Mouse (Mus musculus) embryonic facial prominence, embryonic 11.5 days (tissue): ENCODE results near the gene Cux2. TPM values are rescaled to one million over a fixed set of nuclear protein-coding genes. Genes with fewer than 3 reads are reported as not detected.
A peak's percentile ranks its signal among the peaks of the same experiment; 100 is the strongest.

Source experiments
- ATAC-seq: fragments of 200-750 bp; cut with Nextera tagmentation; replicated peaks from 2 replicates; pipeline ENCODE4 v1.8.0; 2017; ENCODE audit warnings: low read depth; ENCODE audit not compliant: insufficient number of reproducible peaks, low FRiP score, low TSS enrichment
- DNase-seq: peaks from one replicate; pipeline ENCODE4 v3.0.0-alpha.2; 2015; ENCODE audit warnings: low spot score
- H3K27ac ChIP-seq: fragments of 300-500 bp; sonication (generic); replicated peaks from 2 replicates; pipeline ENCODE4 v1.5.1; 2014; ENCODE audit warnings: mild to moderate bottlenecking, low read depth, low read length, control low read depth
- H3K27me3 ChIP-seq: fragments of 300-500 bp; sonication (generic); 2 replicates; pipeline ENCODE4 v1.6.1; 2014; ENCODE audit warnings: mild to moderate bottlenecking, low read length, moderate library complexity, mixed read lengths; ENCODE audit not compliant: control insufficient read depth, insufficient read depth
- H3K36me3 ChIP-seq: fragments of 300-500 bp; sonication (generic); replicated peaks from 2 replicates; pipeline ENCODE4 v1.6.1; 2014; ENCODE audit warnings: low read depth, mild to moderate bottlenecking, low read length, moderate library complexity, mixed read lengths; ENCODE audit not compliant: control insufficient read depth, insufficient read depth
- H3K4me1 ChIP-seq: fragments of 300-500 bp; sonication (generic); 2 replicates; pipeline ENCODE4 v1.6.1; 2014; ENCODE audit warnings: low read length, mixed read lengths; ENCODE audit not compliant: control insufficient read depth, insufficient read depth
- H3K4me2 ChIP-seq: fragments of 300-500 bp; sonication (generic); 2 replicates; pipeline ENCODE4 v1.6.1; 2014; ENCODE audit warnings: low read depth, mild to moderate bottlenecking, control low read depth, low read length, moderate library complexity
- H3K4me3 ChIP-seq: fragments of 300-500 bp; sonication (generic); 2 replicates; pipeline ENCODE4 v1.5.1; 2014; ENCODE audit warnings: low read depth, low read length, control low read depth
- H3K9ac ChIP-seq: fragments of 300-500 bp; sonication (generic); replicated peaks from 2 replicates; pipeline ENCODE4 v1.6.1; 2014; ENCODE audit warnings: mild to moderate bottlenecking, control low read depth, low read length
- H3K9me3 ChIP-seq: fragments of 300-500 bp; sonication (generic); replicated peaks from 2 replicates; pipeline ENCODE4 v1.6.1; 2016; ENCODE audit warnings: mild to moderate bottlenecking, low read length, inconsistent platforms, mixed read lengths; ENCODE audit not compliant: control insufficient read depth
- WGBS: fragments of 180-500 bp; shearing (Covaris S2); extraction: QIAGEN DNeasy Blood & Tissue Kit; methylation state at CpG from one replicate; pipeline ENCODE4 v1.1.7; 2014; 5-methylcytosine and 5-hydroxymethylcytosine counted together
- polyA plus RNA-seq: library from polyadenylated mRNA; unstranded; fragments of >200 nt; fragmentation: Nextera tagmentation; extraction: Ambion mirVana; gene quantifications from 2 replicates; pipeline ENCODE4 v1.2.1, GENCODE M21; 2014

Cux2 gene
- polyA plus RNA-seq, 1 experiment from 2014 or later: 4.5 TPM

- H3K27me3 ChIP-seq: no peaks in the 10 kb centered on the region
- no peak overlapping the region for H3K9ac ChIP-seq
- no peak overlapping the region for H3K27ac ChIP-seq
- no peak for DNase-seq
- peaks cover 14% of the 10 kb centered on the region for H3K36me3 ChIP-seq
- no peaks in the 10 kb centered on the region for H3K9me3 ChIP-seq
- H3K4me3 ChIP-seq: no peak overlapping the region
- no peak for ATAC-seq
- no peaks in the 10 kb centered on the region for H3K4me1 ChIP-seq
- no peak overlapping the region for H3K4me2 ChIP-seq
- WGBS: 73% methylated on average over 2 of the region's 2 CpGs
Measured at GRCm38 (mm10) chr5:121820161-121820560, 229.7 kb downstream of the Cux2 start.

- no peak for ATAC-seq
- no peak overlapping the region for H3K4me3 ChIP-seq
- WGBS: 85% methylated on average over 5 of the region's 5 CpGs
Measured at GRCm38 (mm10) chr5:121819559-121819958, 230.3 kb downstream of the Cux2 start.

DNA sequence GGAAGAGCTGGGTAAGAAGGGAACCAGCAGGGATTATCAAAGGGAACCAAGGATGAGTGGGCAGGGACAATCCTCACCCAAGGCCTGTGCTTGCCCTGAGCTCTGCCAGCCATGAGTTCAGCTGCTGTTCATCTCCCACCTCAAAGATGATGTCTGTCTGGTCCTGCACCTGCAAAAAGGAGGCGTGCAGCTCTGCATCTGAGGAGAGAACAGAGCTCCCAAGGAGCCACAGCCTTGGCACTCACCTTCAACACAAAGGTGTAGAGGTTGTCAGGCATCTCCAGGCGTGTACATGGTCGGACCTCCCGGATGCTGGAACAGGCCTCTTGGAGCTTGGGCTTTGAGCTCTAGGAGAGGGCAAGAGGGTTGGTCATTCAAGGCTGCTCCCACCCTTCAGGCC, 231.0 kb downstream of the Cux2 start:
- Histone ChIP-seq H3K4me2 (no peak overlapping the region), H3K4me1 (no peaks in the 10 kb centered on the region), H3K36me3 (peaks cover 14% of the 10 kb centered on the region), H3K9ac (no peak overlapping the region), H3K27ac (no peak overlapping the region), H3K9me3 (no peaks in the 10 kb centered on the region), H3K27me3 (no peaks in the 10 kb centered on the region), H3K4me3 (no peak overlapping the region)
- DNase-seq (no peak), ATAC-seq (no peak)
- 88% methylated on average over 4 of the region's 4 CpGs for WGBS

More at GRCm38 (mm10) chr5:121819559-121819958, 230.3 kb downstream of the Cux2 start:
- Histone ChIP-seq H3K27me3 (no peaks in the 10 kb centered on the region), H3K4me1 (no peaks in the 10 kb centered on the region), H3K4me2 (no peak overlapping the region), H3K36me3 (peaks cover 14% of the 10 kb centered on the region), H3K9ac (no peak overlapping the region), H3K27ac (no peak overlapping the region), H3K9me3 (no peaks in the 10 kb centered on the region)
- no peak for DNase-seq

DNA sequence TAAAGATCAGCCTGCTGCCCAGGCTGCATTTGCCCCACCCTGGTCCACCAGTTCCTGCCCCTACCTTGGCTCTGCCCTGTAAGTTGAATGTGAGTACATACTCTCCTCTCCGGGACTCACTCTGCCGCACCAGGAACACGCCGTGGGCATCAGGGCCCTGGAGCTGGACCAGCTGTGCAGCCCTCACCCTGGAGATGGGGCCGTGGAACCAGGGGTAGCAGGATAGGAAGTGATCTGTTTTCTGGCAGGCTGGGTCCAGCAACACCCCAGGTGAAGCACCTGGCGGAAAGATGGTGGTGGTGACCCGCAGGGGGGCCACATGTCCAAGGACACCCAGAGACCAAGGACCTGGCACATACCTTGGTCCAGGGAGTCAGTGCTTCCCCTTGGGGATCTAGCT, 231.5 kb downstream of the Cux2 start:
- ATAC-seq: no peak
- Histone ChIP-seq H3K9me3 (no peaks in the 10 kb centered on the region), H3K9ac (no peak overlapping the region), H3K27ac (no peak overlapping the region), H3K4me2 (no peak overlapping the region), H3K27me3 (no peaks in the 10 kb centered on the region), H3K4me3 (no peak overlapping the region), H3K36me3 (peaks cover 15% of the 10 kb centered on the region), H3K4me1 (no peaks in the 10 kb centered on the region)
- 97% methylated on average over 7 of the region's 7 CpGs for WGBS
- no peak for DNase-seq

- H3K4me1 ChIP-seq: no peaks in the 10 kb centered on the region
- H3K4me3 ChIP-seq: no peak overlapping the region
- no peak overlapping the region for H3K27ac ChIP-seq
- no peaks in the 10 kb centered on the region for H3K27me3 ChIP-seq
- WGBS: 90% methylated on average over 9 of the region's 9 CpGs
- no peak for DNase-seq
- no peak for ATAC-seq
- H3K9ac ChIP-seq: no peak overlapping the region
- no peaks in the 10 kb centered on the region for H3K9me3 ChIP-seq
- H3K36me3 ChIP-seq: peaks cover 20% of the 10 kb centered on the region
- no peak overlapping the region for H3K4me2 ChIP-seq
Measured at GRCm38 (mm10) chr5:121817551-121817950, 232.4 kb downstream of the Cux2 start.

DNA sequence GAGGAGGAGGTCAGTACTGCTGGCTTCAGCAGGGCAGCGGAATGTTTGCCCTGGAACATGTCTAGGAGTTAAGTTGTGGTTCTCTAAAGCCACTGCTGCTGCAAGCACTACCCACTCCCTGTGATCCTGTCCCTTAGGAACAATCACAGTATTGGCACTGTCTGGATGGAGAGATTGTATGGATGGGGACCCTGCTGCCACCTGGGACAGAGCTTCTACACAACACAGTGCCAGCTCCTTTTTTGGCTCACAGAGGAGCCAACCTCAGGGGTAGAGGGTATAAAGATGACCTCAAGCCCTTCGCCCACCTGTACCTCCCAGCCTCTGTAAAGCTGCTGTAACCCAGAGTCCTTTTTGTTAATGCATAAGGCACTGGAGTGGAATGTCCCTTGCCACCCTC, 233.3 kb downstream of the Cux2 start:
- Histone ChIP-seq H3K4me1 (no peaks in the 10 kb centered on the region), H3K9me3 (no peaks in the 10 kb centered on the region), H3K9ac (no peak overlapping the region), H3K4me3 (no peak overlapping the region), H3K4me2 (no peak overlapping the region), H3K36me3 (peaks cover 22% of the 10 kb centered on the region), H3K27ac (no peak overlapping the region), H3K27me3 (no peaks in the 10 kb centered on the region)
- no peak for ATAC-seq
- DNase-seq: no peak
- WGBS: 97% methylated on average over 2 of the region's 2 CpGs

DNA sequence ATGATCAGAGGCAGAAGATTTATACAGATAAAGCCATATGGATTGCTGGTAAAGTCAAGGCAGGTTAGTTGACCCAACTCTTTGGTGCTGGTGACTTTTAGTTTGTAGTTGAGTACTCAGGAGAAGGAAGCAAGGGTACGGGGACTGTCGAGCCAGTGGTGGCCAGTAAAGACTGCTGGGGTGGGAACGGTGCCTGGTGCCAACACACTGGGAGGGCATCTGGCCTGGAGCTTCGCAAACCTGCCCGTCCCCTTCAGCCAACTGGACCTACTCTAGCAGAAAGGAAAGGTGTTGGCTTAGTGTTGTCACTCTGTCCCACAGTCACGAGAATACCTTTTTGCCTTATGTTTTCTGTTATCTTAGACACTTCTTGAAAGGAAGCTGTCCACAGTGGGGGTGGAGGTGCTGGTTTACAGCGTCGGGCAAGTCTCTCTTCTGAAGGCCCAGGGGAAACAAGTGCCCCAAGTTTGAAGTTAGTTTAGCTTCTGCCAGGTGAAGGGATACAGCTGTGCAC, 234.0 kb downstream of the Cux2 start:
- 89% methylated on average over 8 of the region's 8 CpGs for WGBS

DNA sequence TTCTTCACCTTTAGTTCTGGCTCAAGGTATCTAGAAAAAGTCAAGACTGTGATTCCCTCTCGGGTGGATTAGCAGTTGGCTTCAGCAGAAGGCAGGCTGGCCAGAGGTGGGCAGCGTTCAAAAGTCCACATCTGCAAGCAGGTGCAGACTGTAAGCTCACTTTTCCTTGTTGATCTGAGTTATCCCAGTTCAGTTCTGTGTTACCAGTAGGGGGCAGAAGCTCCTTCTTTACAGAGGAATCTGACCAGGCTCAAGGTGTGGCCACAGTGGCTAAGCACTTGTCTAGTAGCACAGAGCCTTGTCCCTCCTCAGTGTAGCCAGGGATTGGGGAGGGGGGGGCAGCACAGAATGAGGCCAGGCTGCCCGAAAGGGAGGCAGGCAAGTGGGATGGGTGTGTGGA, 234.8 kb downstream of the Cux2 start:
- peak; percentile 72 for DNase-seq
- H3K27ac ChIP-seq: no peak overlapping the region

More for the DNA sequence above, 234.0 kb downstream of the Cux2 start:
- no peak overlapping the region for H3K27ac ChIP-seq
- no peak overlapping the region for H3K4me3 ChIP-seq
- DNase-seq (no peak), ATAC-seq (no peak)
- H3K9me3 ChIP-seq: no peaks in the 10 kb centered on the region
- no peaks in the 10 kb centered on the region for H3K4me1 ChIP-seq
- H3K9ac ChIP-seq: no peak overlapping the region
- no peaks in the 10 kb centered on the region for H3K27me3 ChIP-seq
- H3K4me2 ChIP-seq: no peak overlapping the region
- peaks cover 22% of the 10 kb centered on the region for H3K36me3 ChIP-seq

More for the DNA sequence above, 234.8 kb downstream of the Cux2 start:
- no peak overlapping the region for H3K4me2 ChIP-seq
- no peaks in the 10 kb centered on the region for H3K27me3 ChIP-seq
- H3K9me3 ChIP-seq: no peaks in the 10 kb centered on the region
- H3K9ac ChIP-seq: no peak overlapping the region
- H3K4me3 ChIP-seq: no peak overlapping the region
- peaks cover 22% of the 10 kb centered on the region for H3K36me3 ChIP-seq
- WGBS: 71% methylated on average over 3 of the region's 3 CpGs
- ATAC-seq: no peak
- H3K4me1 ChIP-seq: no peaks in the 10 kb centered on the region
